Mouse (Mus musculus) ES-Bruce4 (cell line): ENCODE results near the gene Tll2. TPM values are rescaled to one million over a fixed set of nuclear protein-coding genes. Genes with fewer than 3 reads are reported as not detected.

ENCODE experiments used
- H3K27ac ChIP-seq: 2 replicates; pipeline ENCODE4 v1.5.1; 2012; ENCODE audit warnings: low read length, inconsistent platforms; ENCODE audit not compliant: insufficient read depth
- H3K27me3 ChIP-seq: 2 replicates; pipeline ENCODE4 v1.6.1; 2012; ENCODE audit warnings: mild to moderate bottlenecking, low read length, inconsistent platforms; ENCODE audit not compliant: control insufficient read depth, poor library complexity, insufficient read depth, severe bottlenecking
- H3K36me3 ChIP-seq: 2 replicates; pipeline ENCODE4 v1.6.1; 2012; ENCODE audit warnings: inconsistent platforms, mild to moderate bottlenecking, low read length, moderate library complexity; ENCODE audit not compliant: control insufficient read depth, poor library complexity, insufficient read depth, severe bottlenecking
- H3K4me1 ChIP-seq: one replicate; pipeline ENCODE4 v1.8.1; 2011; ENCODE audit warnings: low read length; ENCODE audit not compliant: control insufficient read depth, insufficient read depth
- H3K4me3 ChIP-seq: 2 replicates; pipeline ENCODE4 v1.5.1; 2011; ENCODE audit warnings: low read depth, mild to moderate bottlenecking, low read length
- H3K9ac ChIP-seq: 2 replicates; pipeline ENCODE4 v1.6.1; 2012; ENCODE audit warnings: low read depth, mild to moderate bottlenecking, inconsistent platforms; ENCODE audit not compliant: poor library complexity, severe bottlenecking
- H3K9me3 ChIP-seq: replicated peaks from 2 replicates; pipeline ENCODE4 v1.6.1; 2012; ENCODE audit warnings: mild to moderate bottlenecking, low read length, inconsistent platforms; ENCODE audit not compliant: control insufficient read depth, poor library complexity, insufficient read depth, severe bottlenecking
- CTCF ChIP-seq: IDR thresholded peaks from one replicate; pipeline ENCODE4 v1.8.1; 2011; ENCODE audit warnings: low read depth, low read length
- EP300 ChIP-seq: IDR thresholded peaks from 2 replicates; pipeline ENCODE4 v1.6.1; 2011; ENCODE audit warnings: low read depth, low read length; ENCODE audit not compliant: insufficient read depth
- POLR2A ChIP-seq: IDR thresholded peaks from one replicate; pipeline ENCODE4 v1.8.1; 2011; ENCODE audit warnings: low read length; ENCODE audit not compliant: insufficient read depth
- polyA plus RNA-seq: library from polyadenylated mRNA; stranded (reverse); fragments of >200 nt; gene quantifications from 2 replicates; pipeline ENCODE4 v1.2.4, GENCODE M21; 2011; ENCODE audit warnings: low read depth; ENCODE audit not compliant: missing spikeins, insufficient read depth, insufficient read length

Gene Tll2
- polyA plus RNA-seq, 1 experiment, result not detected

- H3K36me3 ChIP-seq, result no peaks in the 10 kb centered on the region
- no peak overlapping the region for H3K9ac ChIP-seq
- no peaks in the 10 kb centered on the region for H3K9me3 ChIP-seq
- H3K27ac ChIP-seq, result no peak overlapping the region
- no peaks in the 10 kb centered on the region for H3K4me1 ChIP-seq
- no peak overlapping the region for H3K4me3 ChIP-seq
- TF ChIP-seq POLR2A (no peak), EP300 (no peak), CTCF (no peak)
- H3K27me3 ChIP-seq, result no peaks in the 10 kb centered on the region
Measured at GRCm38 (mm10) chr19:41097038-41097437, 109.6 kb downstream of the Tll2 start.

DNA sequence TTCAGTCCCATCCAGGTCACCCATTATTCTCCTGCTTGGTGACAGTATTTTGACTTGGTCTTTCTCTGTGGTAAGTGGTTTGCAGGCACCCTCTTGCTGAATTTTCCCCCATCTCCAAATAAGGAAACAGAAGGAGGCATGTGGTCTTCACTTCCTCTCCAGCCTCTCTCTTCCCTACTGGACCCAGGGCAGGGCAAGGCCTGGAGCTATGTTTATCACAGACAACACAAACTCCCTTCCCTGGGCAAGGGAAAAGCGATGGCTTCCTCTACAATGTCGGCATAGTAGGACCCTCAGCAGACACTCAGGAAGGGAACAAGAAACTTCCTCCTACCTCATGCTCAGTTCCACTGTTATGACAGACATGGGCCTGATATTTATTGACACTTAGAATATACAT is 114.7 kb downstream of the Tll2 start:
- Histone ChIP-seq H3K9me3 (no peaks in the 10 kb centered on the region), H3K9ac (no peak overlapping the region), H3K27me3 (no peaks in the 10 kb centered on the region), H3K4me3 (no peak overlapping the region), H3K27ac (no peak overlapping the region), H3K36me3 (no peaks in the 10 kb centered on the region), H3K4me1 (no peaks in the 10 kb centered on the region)
- TF ChIP-seq POLR2A, result no peak
- TF ChIP-seq EP300, result no peak
- no peak for TF ChIP-seq CTCF

GRCm38 (mm10) chr19:41089833-41090232 is 116.8 kb downstream of the Tll2 start:
- Histone ChIP-seq H3K9me3 (no peaks in the 10 kb centered on the region), H3K9ac (no peak overlapping the region), H3K36me3 (no peaks in the 10 kb centered on the region), H3K4me3 (no peak overlapping the region), H3K4me1 (no peaks in the 10 kb centered on the region), H3K27ac (no peak overlapping the region), H3K27me3 (no peaks in the 10 kb centered on the region)
- no peak for TF ChIP-seq POLR2A
- peak; percentile 56 for TF ChIP-seq CTCF
- no peak for TF ChIP-seq EP300

DNA sequence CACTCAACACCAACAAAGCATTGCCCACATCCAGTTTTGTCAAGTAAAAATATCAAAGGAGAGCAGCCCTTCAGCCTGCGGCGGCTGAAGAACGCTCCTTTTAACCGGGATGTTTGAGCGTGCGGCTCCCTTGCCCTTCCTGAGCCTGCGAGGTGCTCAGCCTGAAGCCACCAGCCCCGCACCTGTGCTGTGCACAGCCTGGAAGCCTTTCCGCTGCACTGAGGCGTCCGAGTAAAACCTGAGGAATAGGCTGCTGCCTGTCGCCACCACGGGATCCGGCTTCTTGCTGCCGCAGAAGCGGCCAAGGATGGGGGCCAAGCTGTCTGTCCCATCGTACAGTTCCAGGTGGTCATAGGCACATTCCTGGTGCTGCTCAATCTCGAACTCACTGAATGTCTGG is 118.1 kb downstream of the Tll2 start:
- no peak overlapping the region for H3K27ac ChIP-seq
- 0 out of 2 replicates have a peak overlapping the region, but pooled peaks have one; percentile 6 for H3K9ac ChIP-seq
- H3K9me3 ChIP-seq, result no peaks in the 10 kb centered on the region
- no peaks in the 10 kb centered on the region for H3K4me1 ChIP-seq
- TF ChIP-seq CTCF (no peak), POLR2A (no peak), EP300 (no peak)
- H3K36me3 ChIP-seq, result no peaks in the 10 kb centered on the region
- H3K4me3 ChIP-seq, result peak overlapping the region; percentile 45
- H3K27me3 ChIP-seq, result no peaks in the 10 kb centered on the region

DNA sequence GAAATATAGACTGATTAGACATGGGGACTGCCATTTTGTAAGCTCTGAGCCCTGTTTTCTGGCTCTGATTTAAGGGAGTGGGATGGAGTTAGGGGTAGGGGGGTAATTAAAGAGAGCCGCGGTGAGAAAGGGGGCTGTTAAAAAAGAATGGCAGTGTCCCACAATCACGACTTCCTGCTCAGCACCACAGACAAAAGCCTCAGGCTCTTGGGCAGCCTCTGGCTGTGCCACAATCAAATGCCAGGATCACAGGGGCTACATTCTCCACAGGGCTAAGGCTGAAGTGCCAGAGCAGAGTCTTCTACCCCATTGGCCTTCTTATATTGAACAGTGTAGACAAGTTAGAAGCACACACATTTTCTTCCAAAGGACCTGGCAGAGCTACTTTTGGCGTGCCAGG is 118.7 kb downstream of the Tll2 start:
- Histone ChIP-seq H3K27me3 (no peaks in the 10 kb centered on the region), H3K4me1 (no peaks in the 10 kb centered on the region), H3K9ac (no peak overlapping the region), H3K36me3 (no peaks in the 10 kb centered on the region), H3K9me3 (no peaks in the 10 kb centered on the region), H3K4me3 (no peak overlapping the region), H3K27ac (no peak overlapping the region)
- TF ChIP-seq CTCF, result no peak
- TF ChIP-seq EP300, result no peak
- no peak for TF ChIP-seq POLR2A

DNA sequence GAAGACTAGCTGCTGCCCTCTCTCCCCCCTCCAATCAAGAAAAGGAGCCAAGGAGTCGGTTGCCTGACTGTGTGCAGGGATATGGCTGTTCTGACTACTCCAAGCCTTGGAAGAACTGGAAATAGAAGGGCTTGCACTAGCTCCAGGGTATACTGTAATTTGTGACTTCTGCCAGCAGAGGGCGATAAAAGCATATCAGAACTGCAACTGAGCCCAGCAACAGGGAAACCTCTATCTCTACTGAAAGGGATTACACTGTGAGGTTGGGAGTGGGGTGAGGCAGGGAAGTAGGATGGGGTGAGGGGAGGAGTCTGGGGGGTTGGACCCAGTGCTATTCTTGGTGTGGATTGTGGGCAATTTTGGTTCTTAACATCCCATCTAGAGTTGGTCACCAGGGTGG is 119.9 kb downstream of the Tll2 start:
- Histone ChIP-seq H3K9me3 (no peaks in the 10 kb centered on the region), H3K36me3 (no peaks in the 10 kb centered on the region), H3K9ac (no peak overlapping the region), H3K27me3 (no peaks in the 10 kb centered on the region), H3K4me1 (no peaks in the 10 kb centered on the region), H3K4me3 (no peak overlapping the region), H3K27ac (no peak overlapping the region)
- TF ChIP-seq POLR2A (no peak), EP300 (no peak), CTCF (peak; percentile 35)
